Mouse (Mus musculus) urinary bladder, postnatal 14 days (tissue): Measurements from ENCODE around the gene Lrrfip1.

ENCODE experiments used
- DNase-seq: peaks from one replicate; pipeline ENCODE4 v3.0.0; 2021; ENCODE audit warnings: low spot score

Gene Lrrfip1

GRCm38 (mm10) chr1:90998891-90999611 is 514 bp downstream of the Lrrfip1 start:
- DNase-seq = peak; percentile 28

- no peak for DNase-seq
Observed at GRCm38 (mm10) chr1:90999911-91000601, 1.5 kb downstream of the Lrrfip1 start.

- DNase-seq = no peak
Observed at GRCm38 (mm10) chr1:91001101-91001500, 2.6 kb downstream of the Lrrfip1 start.

GRCm38 (mm10) chr1:91001871-91002539 is 3.5 kb downstream of the Lrrfip1 start:
- DNase-seq = no peak

- DNase-seq = no peak
Observed at GRCm38 (mm10) chr1:91002641-91003040, 4.1 kb downstream of the Lrrfip1 start.

- DNase-seq = no peak
Observed at GRCm38 (mm10) chr1:91003522-91004253, 5.2 kb downstream of the Lrrfip1 start.

- DNase-seq = no peak
Observed at GRCm38 (mm10) chr1:91006037-91006436, 7.5 kb downstream of the Lrrfip1 start.

GRCm38 (mm10) chr1:91006708-91007107 is 8.2 kb downstream of the Lrrfip1 start:
- DNase-seq = no peak

GRCm38 (mm10) chr1:91008147-91008682 is 9.7 kb downstream of the Lrrfip1 start:
- no peak for DNase-seq

GRCm38 (mm10) chr1:91008746-91009145 is 10.2 kb downstream of the Lrrfip1 start:
- DNase-seq = no peak

- DNase-seq = no peak
Observed at GRCm38 (mm10) chr1:91009266-91009665, 10.7 kb downstream of the Lrrfip1 start.

GRCm38 (mm10) chr1:91010216-91010615 is 11.7 kb downstream of the Lrrfip1 start:
- DNase-seq = no peak

GRCm38 (mm10) chr1:91010716-91011115 is 12.2 kb downstream of the Lrrfip1 start:
- no peak for DNase-seq

GRCm38 (mm10) chr1:91011336-91011735 is 12.8 kb downstream of the Lrrfip1 start:
- DNase-seq = no peak

- DNase-seq = no peak
Observed at GRCm38 (mm10) chr1:91013803-91014202, 15.3 kb downstream of the Lrrfip1 start.

GRCm38 (mm10) chr1:91015571-91015970 is 17.0 kb downstream of the Lrrfip1 start:
- DNase-seq = no peak

GRCm38 (mm10) chr1:91017111-91017758 is 18.7 kb downstream of the Lrrfip1 start:
- DNase-seq = peak; percentile 29

- no peak for DNase-seq
Observed at GRCm38 (mm10) chr1:91019346-91019745, 20.8 kb downstream of the Lrrfip1 start.

- DNase-seq = no peak
Observed at GRCm38 (mm10) chr1:91021304-91021703, 22.8 kb downstream of the Lrrfip1 start.

GRCm38 (mm10) chr1:91022157-91022895 is 23.8 kb downstream of the Lrrfip1 start:
- no peak for DNase-seq

GRCm38 (mm10) chr1:91023230-91023629 is 24.7 kb downstream of the Lrrfip1 start:
- peak; percentile 39 for DNase-seq
